Comparison of ENCODE assay signal across 12 mouse cellular contexts in the genomic region with DNA sequence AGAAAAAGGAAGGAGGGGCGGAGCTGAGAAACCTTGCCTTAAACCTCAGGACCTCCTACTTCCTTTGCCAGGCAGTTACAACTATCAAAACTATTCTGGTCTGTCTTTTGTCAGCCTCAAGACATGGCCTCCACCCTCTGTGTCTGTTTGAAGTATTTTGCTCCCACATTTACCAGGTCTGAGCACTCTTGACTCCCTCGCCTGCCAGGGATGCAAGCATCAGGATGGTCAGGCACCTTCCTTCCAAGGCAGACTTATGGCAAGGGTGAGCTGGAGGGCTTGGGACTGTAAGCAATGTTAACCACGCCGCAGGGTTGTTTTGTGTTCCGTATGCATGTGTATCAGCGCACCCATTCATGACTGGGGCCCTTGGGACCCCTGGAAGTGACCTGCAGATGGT. TPM values are rescaled to one million over a fixed set of nuclear protein-coding genes. Genes with fewer than 3 reads are reported as not detected.
DNase-seq lines count a peak whose midpoint lies in the region; ATAC-seq and TF ChIP-seq lines count a peak whose summit lies in the region.
"Had no signal": no experiment of that assay in that cellular context is flagged by ENCODE, and none has a peak within 500 bp of the region (broad histone marks: within the 10 kb centered on the region; RNA-seq: fewer than 3 reads in every experiment).

No protein-coding gene starts in this region.

- H3K27me3 ChIP-seq in heart, embryonic 10.5 days (ENCODE audit: insufficient read depth, poor library complexity, severe bottlenecking) = no peaks in the 10 kb centered on the region
- H3K27me3 ChIP-seq in heart, postnatal 0 days (ENCODE audit: control insufficient read depth, insufficient read depth, low read length) = no peaks in the 10 kb centered on the region

- intact Hi-C loops in heart, postnatal 36 days (cut with DNase I) = loop anchor here (2.0 to 5.0 kb wide), 2 partner anchors 56 to 119 kb away; no protein-coding TSS in a partner anchor

- ATAC-seq in heart, postnatal 0 days (ENCODE audit: insufficient read depth, low read depth) = no peak
- ATAC-seq in megakaryocyte progenitor cell, adult 5-6 weeks (replicated peaks; ENCODE audit: poor library complexity) = peak; percentile 27; the same call in 1 of the 2 replicates
- ATAC-seq: forebrain, embryonic 14.5 days had no signal

- peak overlapping the region; percentile 19 for H3K4me3 ChIP-seq in heart, embryonic 10.5 days
- H3K4me3 ChIP-seq in heart, postnatal 0 days (ENCODE audit: low read depth, low read length) = peak overlapping the region; percentile 13; the same call in 1 of the 2 replicates
- H3K4me3 ChIP-seq: limb, embryonic 12.5 days had no signal

- no peaks in the 10 kb centered on the region for H3K9me3 ChIP-seq in heart, embryonic 10.5 days
- no peaks in the 10 kb centered on the region for H3K9me3 ChIP-seq in heart, postnatal 0 days (replicated peaks; ENCODE audit: control insufficient read depth, low read length)
- H3K9me3 ChIP-seq: limb, embryonic 12.5 days had no signal

- peak overlapping the region; percentile 45; the same call in 1 of the 2 replicates for H3K4me2 ChIP-seq in heart, postnatal 0 days (ENCODE audit: low read depth, low read length)

- DNase-seq in heart, embryonic 10.5 days (ENCODE audit: low spot score) = no peak
- DNase-seq in heart, postnatal 36 days = no peak
- peak; percentile 49 for DNase-seq in A20 (ENCODE audit: low read depth, low spot score)
- no peak for DNase-seq in heart, postnatal 0 days (ENCODE audit: low spot score)
- DNase-seq in cerebellum, postnatal 4 days (ENCODE audit: low spot score in 2 of 2) = no peak
- DNase-seq in ovary, postnatal 36 days (ENCODE audit: low spot score) = no peak
- no peak for DNase-seq in urinary bladder, adult 2 months (ENCODE audit: low spot score)
- DNase-seq: adrenal gland, postnatal 14 days; kidney, postnatal 25 days had no signal

- no peak for TF ChIP-seq EP300 in heart, postnatal 0 days (IDR thresholded peaks at IDR 0.05; ENCODE audit: low read depth)

- peaks cover 26% of the 10 kb centered on the region for H3K36me3 ChIP-seq in heart, embryonic 10.5 days
- peaks cover 23% of the 10 kb centered on the region for H3K36me3 ChIP-seq in heart, postnatal 0 days (replicated peaks; ENCODE audit: control insufficient read depth, insufficient read depth, low read length)

- TF ChIP-seq CTCF in heart, postnatal 0 days (IDR thresholded peaks at IDR 0.05; ENCODE audit: low read depth) = no peak

- H3K27ac ChIP-seq in heart, embryonic 10.5 days = peak overlapping the region; percentile 67
- H3K27ac ChIP-seq in heart, postnatal 0 days (ENCODE audit: low read depth) = peak overlapping the region; percentile 89; the same call in 1 of the 2 replicates
- H3K27ac ChIP-seq: limb, embryonic 12.5 days had no signal

- 58% methylated on average over 6 of the region's 6 CpGs for WGBS in heart, embryonic 10.5 days
- 57% methylated on average over 6 of the region's 6 CpGs for WGBS in heart, postnatal 0 days

- H3K9ac ChIP-seq in heart, postnatal 0 days (replicated peaks; ENCODE audit: low read depth, low read length) = no peak overlapping the region
- H3K9ac ChIP-seq: limb, embryonic 12.5 days had no signal

- peaks cover 39% of the 10 kb centered on the region for H3K4me1 ChIP-seq in heart, embryonic 10.5 days
- peaks cover 32% of the 10 kb centered on the region for H3K4me1 ChIP-seq in heart, postnatal 0 days (ENCODE audit: control insufficient read depth, insufficient read depth)

RNA-seq across cellular contexts. Expression of a gene that starts 1.5 kb away (rescaled TPM):
- polyA plus RNA-seq in heart, embryonic 10.5 days (2016; fragmentation: Nextera tagmentation; extraction: Ambion mirVana) = 17.7 and 21.6 TPM in 2 replicates
- total RNA-seq in heart, postnatal 36 days (2021) = 10 to 100 TPM; 51.7 to 57.9 TPM
- 6.4 and 7.7 TPM in 2 replicates for total RNA-seq in heart, postnatal 0 days (2014; rRNA removed; ENCODE audit: low replicate concordance)
- polyA plus RNA-seq in heart, postnatal 0 days (2015; fragmentation: Nextera tagmentation; extraction: Ambion mirVana) = 10.0 and 11.4 TPM in 2 replicates
- 30.7 and 44.8 TPM in 2 replicates for total RNA-seq in megakaryocyte progenitor cell, adult 5-6 weeks (2015)
- 20.9 and 44.7 TPM in 2 replicates for total RNA-seq in megakaryocyte progenitor cell, adult 5-6 weeks (2017)
- polyA plus RNA-seq in urinary bladder, adult 2 months (2012; rRNA removed) = 167 and 198 TPM in 2 replicates

RNA-seq across cellular contexts. Expression of a gene that starts 8.8 kb away (rescaled TPM):
- 35.9 and 37.4 TPM in 2 replicates for polyA plus RNA-seq in heart, embryonic 10.5 days (2016; fragmentation: Nextera tagmentation; extraction: Ambion mirVana)
- 10 to 100 TPM; 30.3 to 38.7 TPM for total RNA-seq in heart, postnatal 36 days (2021)
- 42.2 and 69.4 TPM in 2 replicates for total RNA-seq in heart, postnatal 0 days (2014; rRNA removed; ENCODE audit: low replicate concordance)
- 19.1 and 20.3 TPM in 2 replicates for polyA plus RNA-seq in heart, postnatal 0 days (2015; fragmentation: Nextera tagmentation; extraction: Ambion mirVana)
- 9.9 and 12.1 TPM in 2 replicates for total RNA-seq in megakaryocyte progenitor cell, adult 5-6 weeks (2015)
- 13.6 and 15.2 TPM in 2 replicates for total RNA-seq in megakaryocyte progenitor cell, adult 5-6 weeks (2017)
- 24.2 and 27.0 TPM in 2 replicates for polyA plus RNA-seq in urinary bladder, adult 2 months (2012; rRNA removed)
